Mouse (Mus musculus) lung, adult 2 months (tissue): Measurements from ENCODE around the gene Celf3.

Experiments
- CTCF ChIP-seq: fragments of 200-500 bp; IDR thresholded peaks from 2 replicates; pipeline ENCODE4 v1.5.1; 2011; ENCODE audit warnings: mild to moderate bottlenecking, low read length, control low read depth; ENCODE audit not compliant: insufficient read depth
- POLR2A ChIP-seq: fragments of 200-500 bp; IDR thresholded peaks from 2 replicates; pipeline ENCODE4 v1.6.1; 2011; ENCODE audit warnings: low read depth, mild to moderate bottlenecking, control low read depth, low read length, borderline replicate concordance; ENCODE audit errors: extremely low read depth

GRCm38 (mm10) chr3:94441182-94441581 lies 36.9 kb upstream of the Celf3 start:
- 0 out of 2 replicates have a peak, but pooled peaks have one; percentile 6 for TF ChIP-seq CTCF
- TF ChIP-seq POLR2A = no peak
